Mouse (Mus musculus) gastrocnemius, postnatal 36 days (tissue): ENCODE measurements around the gene 1700013G24Rik. TPM values are rescaled to one million over a fixed set of nuclear protein-coding genes. Genes with fewer than 3 reads are reported as not detected.

Experiments used
- DNase-seq, 2 experiments: peaks; one replicate each; pipeline ENCODE4 v3.0.0; 2022
- intact Hi-C: fragments of 180-260 bp; cut with DNase I; formaldehyde crosslinking; loops from one replicate; pipeline ENCODE4 v1.15.1; 2025
- total RNA-seq, 2 experiments: library from RNA; stranded (reverse); gene quantifications; 2 replicates each; pipeline ENCODE4 v1.2.3; 2021

The 1700013G24Rik gene
- total RNA-seq, 2 experiments from 2014 or later, result not detected

- intact Hi-C loops, result no loop called here
- DNase-seq, result peak; percentile 48 to 50
Measured at GRCm38 (mm10) chr4:137473701-137474388, 20.8 kb downstream of the 1700013G24Rik start.

GRCm38 (mm10) chr4:137474694-137475093 lies 21.6 kb downstream of the 1700013G24Rik start:
- intact Hi-C loops, result no loop called here

GRCm38 (mm10) chr4:137475271-137476050 lies 22.4 kb downstream of the 1700013G24Rik start:
- DNase-seq, result peak in 1 of 2 experiments; percentile 3
- intact Hi-C loops, result no loop called here

More at GRCm38 (mm10) chr4:137474694-137475093, 21.6 kb downstream of the 1700013G24Rik start:
- peak in 1 of 2 experiments; percentile 2 for DNase-seq

DNA sequence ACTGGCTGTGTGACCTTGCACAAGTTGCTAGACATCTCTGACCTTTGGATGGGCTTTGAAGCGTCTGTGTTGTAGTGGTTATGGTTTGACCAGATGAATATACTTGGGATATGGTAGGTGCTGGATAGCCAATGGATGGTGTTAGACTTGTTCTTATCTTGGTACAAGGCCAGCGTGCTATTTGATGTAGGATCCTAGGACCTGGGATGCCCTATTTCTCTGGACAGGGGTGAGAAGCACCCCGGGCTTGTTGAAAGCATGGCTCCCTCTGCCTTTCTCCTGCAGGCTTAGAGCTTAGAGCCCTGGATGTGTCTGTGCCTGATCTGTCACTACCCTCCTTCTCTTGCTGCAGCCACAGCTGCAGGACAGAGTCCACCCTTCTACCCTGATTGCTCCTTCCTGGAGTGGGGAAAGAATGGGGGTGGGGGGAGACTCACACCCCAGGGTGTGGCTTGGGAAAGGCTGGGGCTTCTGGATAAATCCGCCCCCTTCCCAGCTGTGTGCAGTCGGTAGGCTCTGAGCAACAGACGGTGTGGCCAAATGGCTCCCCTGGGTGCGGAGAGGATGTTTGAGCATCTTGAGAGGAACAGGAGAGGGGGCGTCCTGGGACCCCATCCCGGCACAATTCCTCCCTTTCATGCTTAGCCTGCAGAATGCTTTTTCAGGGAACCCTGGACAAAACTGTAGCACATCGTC lies 23.1 kb downstream of the 1700013G24Rik start:
- intact Hi-C loops, result no loop called here

DNA sequence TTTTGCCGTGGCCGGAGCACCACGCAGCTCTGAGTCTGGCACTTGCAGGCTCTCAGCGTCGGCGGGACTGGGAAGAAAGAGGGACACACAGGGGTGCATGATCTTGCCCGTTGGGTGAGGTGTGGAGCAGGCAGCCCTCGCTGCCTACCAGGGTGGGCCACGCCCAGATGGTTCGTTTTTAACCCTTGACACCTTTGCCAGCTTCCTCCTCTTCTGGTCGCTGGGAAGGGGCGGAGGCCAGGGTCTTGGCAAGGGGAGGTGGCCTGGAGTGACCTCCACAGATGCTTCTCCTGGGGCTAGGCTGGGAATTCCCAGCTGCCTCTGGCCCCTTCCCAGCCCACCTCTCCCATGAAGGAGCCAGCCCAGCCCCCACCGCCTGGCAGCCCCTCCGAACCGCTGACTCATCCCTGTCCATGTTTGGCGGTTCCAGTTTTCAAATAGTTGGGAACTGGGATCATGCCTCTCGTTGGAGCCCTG lies 23.7 kb downstream of the 1700013G24Rik start:
- intact Hi-C loops, result no loop called here
- DNase-seq, result peak; percentile 82 to 83

More for the DNA sequence above, 23.1 kb downstream of the 1700013G24Rik start:
- peak; percentile 78 to 84 for DNase-seq

GRCm38 (mm10) chr4:137477611-137478010 lies 24.5 kb downstream of the 1700013G24Rik start:
- DNase-seq, result no peak
- intact Hi-C loops, result no loop called here

DNA sequence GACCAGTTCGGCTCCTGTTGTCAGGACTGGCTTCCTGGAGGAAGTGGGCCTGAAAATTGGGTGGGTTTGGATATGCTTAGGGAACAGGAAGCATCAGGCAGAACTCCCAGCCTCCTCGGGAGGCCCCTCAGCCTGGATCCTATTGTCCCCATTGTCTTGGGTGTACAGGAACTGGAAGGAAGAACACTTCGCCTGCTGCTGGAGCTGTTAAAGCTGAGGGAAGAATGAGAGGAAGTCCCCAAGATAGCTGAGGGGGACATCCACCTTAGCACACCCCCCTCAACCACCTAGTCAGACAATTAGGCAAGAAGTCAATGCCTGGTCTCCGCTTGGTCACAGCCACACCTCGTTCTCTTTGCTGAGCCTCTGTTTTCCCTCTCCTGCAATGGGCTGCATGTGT lies 25.2 kb downstream of the 1700013G24Rik start:
- DNase-seq, result no peak
- intact Hi-C loops, result no loop called here

GRCm38 (mm10) chr4:137479757-137480156 lies 26.7 kb downstream of the 1700013G24Rik start:
- intact Hi-C loops, result no loop called here
- no peak for DNase-seq

- intact Hi-C loops, result no loop called here
- no peak for DNase-seq
Measured at GRCm38 (mm10) chr4:137480191-137480992, 27.3 kb downstream of the 1700013G24Rik start.

GRCm38 (mm10) chr4:137480993-137481340 lies 27.9 kb downstream of the 1700013G24Rik start:
- no peak for DNase-seq
- intact Hi-C loops, result no loop called here

- intact Hi-C loops, result no loop called here
Measured at GRCm38 (mm10) chr4:137481381-137482030, 28.4 kb downstream of the 1700013G24Rik start.

GRCm38 (mm10) chr4:137483871-137484270 lies 30.8 kb downstream of the 1700013G24Rik start:
- peak in 1 of 2 experiments; percentile 27 for DNase-seq
- intact Hi-C loops, result no loop called here

More at GRCm38 (mm10) chr4:137481381-137482030, 28.4 kb downstream of the 1700013G24Rik start:
- DNase-seq, result no peak

- peak; percentile 63 to 65 for DNase-seq
- intact Hi-C loops, result no loop called here
Measured at GRCm38 (mm10) chr4:137484586-137484985, 31.5 kb downstream of the 1700013G24Rik start.

GRCm38 (mm10) chr4:137485258-137485960 lies 32.3 kb downstream of the 1700013G24Rik start:
- intact Hi-C loops, result no loop called here
- DNase-seq, result no peak

GRCm38 (mm10) chr4:137486081-137487014 lies 33.3 kb downstream of the 1700013G24Rik start:
- DNase-seq, result peak in 1 of 2 experiments; percentile 44
- intact Hi-C loops, result no loop called here

GRCm38 (mm10) chr4:137487286-137488000 lies 34.4 kb downstream of the 1700013G24Rik start:
- peak; percentile 76 to 77 for DNase-seq
- intact Hi-C loops, result no loop called here

GRCm38 (mm10) chr4:137488038-137488437 lies 35.0 kb downstream of the 1700013G24Rik start:
- intact Hi-C loops, result no loop called here
- no peak for DNase-seq
